Mouse (Mus musculus): Measurements from ENCODE around the gene Polr3f.

Polr3f gene

GRCm38 (mm10) chr2:144526981-144527820 lies at the start of gene Polr3f, which contains the start of gene Dzank1:
Gene Polr3f, plus strand, starts transcription at chr2:144527718.
Gene Dzank1, minus strand, starts transcription at chr2:144527414.
- peak; percentile 95 for DNase-seq (ENCODE audit: extremely low spot score)

GRCm38 (mm10) chr2:144479421-144479820 lies 48.1 kb upstream of the Polr3f start:
- DNase-seq (ENCODE audit: extremely low spot score): no peak

- no peak for DNase-seq (ENCODE audit: extremely low spot score)
Observed at GRCm38 (mm10) chr2:144484084-144484483, 43.4 kb upstream of the Polr3f start.

- DNase-seq (ENCODE audit: extremely low spot score): no peak
Observed at GRCm38 (mm10) chr2:144485439-144485838, 42.1 kb upstream of the Polr3f start.

DNA sequence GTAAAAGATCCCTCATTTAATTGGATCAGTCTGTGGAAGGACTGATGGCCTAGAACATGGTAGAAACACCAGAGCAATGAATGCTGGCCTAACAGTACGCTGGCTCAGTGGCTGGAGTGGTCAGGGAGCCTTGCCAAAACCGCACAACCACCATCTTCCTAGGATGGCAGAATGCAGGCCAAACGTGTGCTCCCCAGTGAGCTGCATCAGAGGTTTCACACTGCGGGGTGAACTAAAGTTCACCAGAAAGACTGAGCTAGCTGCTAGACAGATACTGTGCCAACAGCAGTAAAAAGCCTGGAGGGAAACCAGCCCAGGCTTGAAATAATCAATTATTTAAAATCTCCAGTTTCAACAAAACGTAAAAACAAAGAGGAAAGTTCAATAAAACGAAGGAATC lies 40.0 kb upstream of the Polr3f start:
- no peak for DNase-seq (ENCODE audit: extremely low spot score)

GRCm38 (mm10) chr2:144489342-144489741 lies 38.2 kb upstream of the Polr3f start:
- DNase-seq (ENCODE audit: extremely low spot score): no peak

- no peak for DNase-seq (ENCODE audit: extremely low spot score)
Observed at GRCm38 (mm10) chr2:144502134-144502533, 25.4 kb upstream of the Polr3f start.

GRCm38 (mm10) chr2:144514619-144515018 lies 12.9 kb upstream of the Polr3f start:
- DNase-seq (ENCODE audit: extremely low spot score): no peak

GRCm38 (mm10) chr2:144519772-144520171 lies 7.7 kb upstream of the Polr3f start:
- DNase-seq (ENCODE audit: extremely low spot score): no peak

DNA sequence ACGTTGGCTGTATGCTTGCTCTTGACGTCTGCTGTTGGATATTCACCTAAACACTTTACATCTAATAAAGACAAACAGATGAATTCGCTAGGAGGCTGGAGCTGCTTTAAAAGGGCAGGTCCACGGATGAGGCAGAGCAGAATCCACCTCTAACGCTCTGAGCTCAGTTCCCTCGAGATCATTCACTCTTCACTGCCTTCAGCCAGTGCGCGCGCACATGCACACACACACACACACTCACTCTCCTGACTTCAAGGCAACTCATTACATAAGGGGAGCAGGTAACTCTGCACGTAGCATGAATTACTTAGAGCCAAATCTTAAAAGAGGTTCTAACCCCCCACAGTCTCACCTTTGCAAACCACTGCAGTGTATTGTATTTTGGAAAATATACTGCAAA lies 1.7 kb upstream of the Polr3f start:
- no peak for DNase-seq (ENCODE audit: extremely low spot score)

- no peak for DNase-seq (ENCODE audit: extremely low spot score)
Observed at GRCm38 (mm10) chr2:144527821-144528174, 280 bp downstream of the Polr3f start.

GRCm38 (mm10) chr2:144537123-144537522 lies 9.6 kb downstream of the Polr3f start:
- no peak for DNase-seq (ENCODE audit: extremely low spot score)

- DNase-seq (ENCODE audit: extremely low spot score): no peak
Observed at GRCm38 (mm10) chr2:144541246-144541645, 13.7 kb downstream of the Polr3f start.

DNA sequence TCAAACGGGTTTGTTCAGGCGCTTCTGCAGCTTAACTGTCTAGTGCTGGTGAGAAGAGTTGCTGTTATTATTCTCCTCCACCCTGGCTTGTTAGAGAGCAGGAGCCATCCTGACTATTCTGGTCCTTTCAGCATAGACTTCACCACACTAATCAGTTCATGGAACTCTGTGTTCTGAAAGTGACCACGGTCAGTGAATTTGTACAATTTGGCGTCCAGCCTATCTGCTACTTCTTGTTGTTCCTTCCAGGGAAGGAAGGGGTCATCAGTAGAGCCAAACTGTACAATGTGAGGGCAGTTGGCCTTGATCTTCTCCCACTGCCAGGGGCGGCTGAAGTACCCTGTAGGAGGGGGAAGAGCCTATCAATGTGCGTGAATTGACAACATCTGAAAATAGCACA lies 16.2 kb downstream of the Polr3f start:
- no peak for DNase-seq (ENCODE audit: extremely low spot score)

GRCm38 (mm10) chr2:144544630-144545029 lies 17.1 kb downstream of the Polr3f start:
- no peak for DNase-seq (ENCODE audit: extremely low spot score)

- DNase-seq (ENCODE audit: extremely low spot score): no peak
Observed at GRCm38 (mm10) chr2:144545061-144545460, 17.5 kb downstream of the Polr3f start.

- DNase-seq (ENCODE audit: extremely low spot score): no peak
Observed at GRCm38 (mm10) chr2:144545481-144545880, 18.0 kb downstream of the Polr3f start.

GRCm38 (mm10) chr2:144547559-144547958 lies 20.0 kb downstream of the Polr3f start:
- DNase-seq (ENCODE audit: extremely low spot score): no peak

- peak; percentile 82 for DNase-seq (ENCODE audit: extremely low spot score)
Observed at GRCm38 (mm10) chr2:144550529-144550928, 23.0 kb downstream of the Polr3f start, which contains the start of gene Rbbp9. Gene Rbbp9, minus strand, starts transcription at chr2:144550869.

- no peak for DNase-seq (ENCODE audit: extremely low spot score)
Observed at GRCm38 (mm10) chr2:144553905-144554304, 26.4 kb downstream of the Polr3f start.

- no peak for DNase-seq (ENCODE audit: extremely low spot score)
Observed at GRCm38 (mm10) chr2:144555286-144555819, 27.8 kb downstream of the Polr3f start.

GRCm38 (mm10) chr2:144555820-144556552 lies 28.5 kb downstream of the Polr3f start, which contains the start of gene Sec23b:
Gene Sec23b, plus strand, starts transcription at chr2:144556229.
- DNase-seq (ENCODE audit: extremely low spot score): peak; percentile 93

- DNase-seq (ENCODE audit: extremely low spot score): no peak
Observed at GRCm38 (mm10) chr2:144588723-144589122, 61.2 kb downstream of the Polr3f start.

All from embryo, embryonic 9.5 days (tissue).